Mouse (Mus musculus) testis, adult 2 months (tissue): ENCODE results near the gene Kras.

Experiments
- CTCF ChIP-seq: fragments of 200-500 bp; IDR thresholded peaks from 2 replicates; pipeline ENCODE4 v1.5.1; 2012; ENCODE audit warnings: low read depth, mild to moderate bottlenecking, inconsistent platforms, low read length, moderate library complexity; ENCODE audit not compliant: control insufficient read depth, insufficient read depth, insufficient replicate concordance
- POLR2A ChIP-seq: fragments of 200-500 bp; IDR thresholded peaks from 2 replicates; pipeline ENCODE4 v1.6.1; 2012; ENCODE audit warnings: low read depth, mild to moderate bottlenecking, inconsistent platforms, low read length, moderate library complexity; ENCODE audit not compliant: control insufficient read depth

GRCm38 (mm10) chr6:145175571-145175981, 74.5 kb downstream of the Kras start:
- TF ChIP-seq CTCF (no peak), POLR2A (no peak)
